Mouse (Mus musculus) embryonic facial prominence, embryonic 11.5 days (tissue): ENCODE measurements around the gene Bcar3. TPM values are rescaled to one million over a fixed set of nuclear protein-coding genes. Genes with fewer than 3 reads are reported as not detected.
A peak's percentile ranks its signal among the peaks of the same experiment; 100 is the strongest.
"Not testable (repeated sequence)": the region's sequence is repeated elsewhere in the genome, so short reads cannot be mapped to it uniquely, and the experiment has no call there.

Experiments used
- ATAC-seq: fragments of 200-750 bp; cut with Nextera tagmentation; replicated peaks from 2 replicates; pipeline ENCODE4 v1.8.0; 2017; ENCODE audit warnings: low read depth; ENCODE audit not compliant: insufficient number of reproducible peaks, low FRiP score, low TSS enrichment
- DNase-seq: peaks from one replicate; pipeline ENCODE4 v3.0.0-alpha.2; 2015; ENCODE audit warnings: low spot score
- H3K27ac ChIP-seq: fragments of 300-500 bp; sonication (generic); replicated peaks from 2 replicates; pipeline ENCODE4 v1.5.1; 2014; ENCODE audit warnings: mild to moderate bottlenecking, low read depth, low read length, control low read depth
- H3K27me3 ChIP-seq: fragments of 300-500 bp; sonication (generic); 2 replicates; pipeline ENCODE4 v1.6.1; 2014; ENCODE audit warnings: mild to moderate bottlenecking, low read length, moderate library complexity, mixed read lengths; ENCODE audit not compliant: control insufficient read depth, insufficient read depth
- H3K36me3 ChIP-seq: fragments of 300-500 bp; sonication (generic); replicated peaks from 2 replicates; pipeline ENCODE4 v1.6.1; 2014; ENCODE audit warnings: low read depth, mild to moderate bottlenecking, low read length, moderate library complexity, mixed read lengths; ENCODE audit not compliant: control insufficient read depth, insufficient read depth
- H3K4me1 ChIP-seq: fragments of 300-500 bp; sonication (generic); 2 replicates; pipeline ENCODE4 v1.6.1; 2014; ENCODE audit warnings: low read length, mixed read lengths; ENCODE audit not compliant: control insufficient read depth, insufficient read depth
- H3K4me2 ChIP-seq: fragments of 300-500 bp; sonication (generic); 2 replicates; pipeline ENCODE4 v1.6.1; 2014; ENCODE audit warnings: low read depth, mild to moderate bottlenecking, control low read depth, low read length, moderate library complexity
- H3K4me3 ChIP-seq: fragments of 300-500 bp; sonication (generic); 2 replicates; pipeline ENCODE4 v1.5.1; 2014; ENCODE audit warnings: low read depth, low read length, control low read depth
- H3K9ac ChIP-seq: fragments of 300-500 bp; sonication (generic); replicated peaks from 2 replicates; pipeline ENCODE4 v1.6.1; 2014; ENCODE audit warnings: mild to moderate bottlenecking, control low read depth, low read length
- H3K9me3 ChIP-seq: fragments of 300-500 bp; sonication (generic); replicated peaks from 2 replicates; pipeline ENCODE4 v1.6.1; 2016; ENCODE audit warnings: mild to moderate bottlenecking, low read length, inconsistent platforms, mixed read lengths; ENCODE audit not compliant: control insufficient read depth
- WGBS: fragments of 180-500 bp; shearing (Covaris S2); extraction: QIAGEN DNeasy Blood & Tissue Kit; methylation state at CpG from one replicate; pipeline ENCODE4 v1.1.7; 2014; 5-methylcytosine and 5-hydroxymethylcytosine counted together
- polyA plus RNA-seq: library from polyadenylated mRNA; unstranded; fragments of >200 nt; fragmentation: Nextera tagmentation; extraction: Ambion mirVana; gene quantifications from 2 replicates; pipeline ENCODE4 v1.2.1, GENCODE M21; 2014

Bcar3 gene
- polyA plus RNA-seq, 1 experiment from 2014 or later = 8.4 TPM

- H3K36me3 ChIP-seq = peaks cover 9% of the 10 kb centered on the region
- no peak overlapping the region for H3K4me2 ChIP-seq
- no peaks in the 10 kb centered on the region for H3K9me3 ChIP-seq
- H3K4me3 ChIP-seq = no peak overlapping the region
- ATAC-seq (no peak), DNase-seq (no peak)
- WGBS = 78% methylated on average over 5 of the region's 5 CpGs
- no peak overlapping the region for H3K27ac ChIP-seq
- no peaks in the 10 kb centered on the region for H3K4me1 ChIP-seq
- no peak overlapping the region for H3K9ac ChIP-seq
- no peaks in the 10 kb centered on the region for H3K27me3 ChIP-seq
Measured at GRCm38 (mm10) chr3:122287195-122287594, 6.7 kb upstream of the Bcar3 start.

- Histone ChIP-seq H3K9ac (no peak overlapping the region), H3K27me3 (no peaks in the 10 kb centered on the region), H3K36me3 (peaks cover 2% of the 10 kb centered on the region), H3K4me2 (no peak overlapping the region), H3K4me1 (no peaks in the 10 kb centered on the region), H3K9me3 (no peaks in the 10 kb centered on the region), H3K27ac (no peak overlapping the region), H3K4me3 (no peak overlapping the region)
- ATAC-seq (no peak), DNase-seq (no peak)
- WGBS = 87% methylated on average over 5 of the region's 5 CpGs
Measured at GRCm38 (mm10) chr3:122288613-122289195, 5.2 kb upstream of the Bcar3 start.

- not testable (repeated sequence) for DNase-seq, ATAC-seq, H3K36me3 ChIP-seq, H3K4me3 ChIP-seq, H3K9me3 ChIP-seq, H3K4me2 ChIP-seq, H3K27me3 ChIP-seq, H3K4me1 ChIP-seq, H3K9ac ChIP-seq, H3K27ac ChIP-seq
- 74% methylated on average over 3 of the region's 4 CpGs for WGBS
Measured at GRCm38 (mm10) chr3:122289344-122289743, 4.6 kb upstream of the Bcar3 start.

GRCm38 (mm10) chr3:122290696-122291095, 3.2 kb upstream of the Bcar3 start:
- no peak for DNase-seq
- H3K9ac ChIP-seq = no peak overlapping the region
- H3K27me3 ChIP-seq = no peaks in the 10 kb centered on the region
- no peak for ATAC-seq
- no peak overlapping the region for H3K27ac ChIP-seq
- no peak overlapping the region for H3K4me3 ChIP-seq
- no peaks in the 10 kb centered on the region for H3K4me1 ChIP-seq
- H3K9me3 ChIP-seq = no peaks in the 10 kb centered on the region
- WGBS = 82% methylated on average over 7 of the region's 7 CpGs
- H3K36me3 ChIP-seq = no peaks in the 10 kb centered on the region
- no peak overlapping the region for H3K4me2 ChIP-seq

GRCm38 (mm10) chr3:122291828-122292227, 2.1 kb upstream of the Bcar3 start:
- ATAC-seq (no peak), DNase-seq (no peak)
- H3K9ac ChIP-seq = no peak overlapping the region
- H3K27ac ChIP-seq = no peak overlapping the region
- H3K4me1 ChIP-seq = no peaks in the 10 kb centered on the region
- no peak overlapping the region for H3K4me3 ChIP-seq
- no peaks in the 10 kb centered on the region for H3K36me3 ChIP-seq
- H3K9me3 ChIP-seq = no peaks in the 10 kb centered on the region
- 59% methylated on average over 12 of the region's 12 CpGs for WGBS
- no peaks in the 10 kb centered on the region for H3K27me3 ChIP-seq
- peak overlapping the region; percentile 34; the same call in 1 of the 2 replicates for H3K4me2 ChIP-seq

- DNase-seq (peak; percentile 94), ATAC-seq (peak; percentile 45)
- Histone ChIP-seq H3K9me3 (no peaks in the 10 kb centered on the region), H3K4me3 (peak overlapping the region; percentile 90), H3K4me1 (no peaks in the 10 kb centered on the region), H3K27me3 (no peaks in the 10 kb centered on the region), H3K36me3 (no peaks in the 10 kb centered on the region), H3K9ac (peak overlapping the region; percentile 90), H3K27ac (peak overlapping the region; percentile 95), H3K4me2 (peak overlapping the region; percentile 71)
- 7% methylated on average over 54 of the region's 54 CpGs for WGBS
Measured at GRCm38 (mm10) chr3:122292300-122293222, 1.4 kb upstream of the Bcar3 start.

GRCm38 (mm10) chr3:122293223-122293953, 548 bp upstream of the Bcar3 start:
- ATAC-seq (peak; percentile 64), DNase-seq (peak; percentile 72)
- Histone ChIP-seq H3K9me3 (no peaks in the 10 kb centered on the region), H3K27me3 (no peaks in the 10 kb centered on the region), H3K27ac (peak overlapping the region; percentile 95), H3K36me3 (no peaks in the 10 kb centered on the region), H3K4me1 (no peaks in the 10 kb centered on the region), H3K4me3 (peak overlapping the region; percentile 90), H3K9ac (peak overlapping the region; percentile 90), H3K4me2 (peak overlapping the region; percentile 71)
- under 1% methylated on average over 100 of the region's 105 CpGs for WGBS
